Mouse (Mus musculus) neural tube, embryonic 11.5 days (tissue): Measurements from ENCODE around the gene Soga1. TPM values are rescaled to one million over a fixed set of nuclear protein-coding genes. Genes with fewer than 3 reads are reported as not detected.

ENCODE experiments used
- ATAC-seq: fragments of 200-750 bp; cut with Nextera tagmentation; 2 replicates; pipeline ENCODE4 v1.8.0; 2017; ENCODE audit warnings: moderate number of reproducible peaks, mild to moderate bottlenecking, moderate TSS enrichment, moderate library complexity; ENCODE audit not compliant: insufficient read depth, low FRiP score, low TSS enrichment
- DNase-seq: peaks from one replicate; pipeline ENCODE4 v3.0.0-alpha.2; 2015; ENCODE audit warnings: low spot score
- H3K27ac ChIP-seq: fragments of 300-500 bp; sonication (generic); 2 replicates; pipeline ENCODE4 v1.5.1; 2014; ENCODE audit warnings: low read depth, mild to moderate bottlenecking, low read length
- H3K27me3 ChIP-seq: fragments of 300-500 bp; sonication (generic); 2 replicates; pipeline ENCODE4 v1.6.1; 2014; ENCODE audit warnings: mild to moderate bottlenecking, low read length, mixed read lengths; ENCODE audit not compliant: control insufficient read depth, insufficient read depth
- H3K36me3 ChIP-seq: fragments of 300-500 bp; sonication (generic); 2 replicates; pipeline ENCODE4 v1.6.1; 2014; ENCODE audit warnings: mild to moderate bottlenecking, low read length, moderate library complexity, mixed read lengths; ENCODE audit not compliant: control insufficient read depth, insufficient read depth
- H3K4me1 ChIP-seq: fragments of 300-500 bp; sonication (generic); 2 replicates; pipeline ENCODE4 v1.6.1; 2014; ENCODE audit warnings: low read length, mixed read lengths; ENCODE audit not compliant: control insufficient read depth, insufficient read depth
- H3K4me2 ChIP-seq: fragments of 300-500 bp; sonication (generic); 2 replicates; pipeline ENCODE4 v1.6.1; 2014; ENCODE audit warnings: low read depth, mild to moderate bottlenecking, moderate library complexity
- H3K4me3 ChIP-seq: fragments of 300-500 bp; sonication (generic); 2 replicates; pipeline ENCODE4 v1.5.1; 2014; ENCODE audit warnings: low read depth, low read length
- H3K9ac ChIP-seq: fragments of 300-500 bp; sonication (generic); 2 replicates; pipeline ENCODE4 v1.6.1; 2014; ENCODE audit warnings: mild to moderate bottlenecking, low read length
- H3K9me3 ChIP-seq: fragments of 300-500 bp; sonication (generic); 2 replicates; pipeline ENCODE4 v1.6.1; 2016; ENCODE audit warnings: low read length; ENCODE audit not compliant: control insufficient read depth
- WGBS: fragments of 180-500 bp; shearing (Covaris S2); extraction: QIAGEN DNeasy Blood & Tissue Kit; methylation state at CpG from one replicate; pipeline ENCODE4 v1.1.7; 2014; 5-methylcytosine and 5-hydroxymethylcytosine counted together
- polyA plus RNA-seq: library from polyadenylated mRNA; unstranded; fragments of >200 nt; fragmentation: Nextera tagmentation; extraction: Ambion mirVana; gene quantifications from 2 replicates; pipeline ENCODE4 v1.2.1, GENCODE M21; 2014

Gene Soga1
- polyA plus RNA-seq, 1 experiment from 2014 or later = 7.6 TPM

DNA sequence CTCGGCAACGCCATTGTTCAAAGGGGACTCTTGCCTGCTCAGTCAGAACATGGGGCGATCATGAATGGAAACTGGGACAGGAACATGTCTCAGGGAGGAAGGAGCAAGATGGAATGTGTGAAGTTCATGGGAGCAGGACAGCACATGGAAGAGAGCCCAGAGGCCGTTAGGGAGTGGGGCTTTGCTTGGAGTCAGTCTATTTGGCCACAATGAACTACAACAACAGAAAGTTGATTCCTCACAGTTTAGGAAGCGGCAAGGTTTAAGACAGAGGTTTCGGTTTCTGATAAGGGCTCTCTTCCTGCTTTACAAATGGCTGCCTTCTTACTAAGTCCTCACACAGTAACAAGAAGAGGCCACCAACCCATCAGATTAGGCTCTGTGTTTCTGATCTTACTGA is 111.7 kb downstream of the Soga1 start:
- H3K4me2 ChIP-seq = no peak overlapping the region
- H3K4me1 ChIP-seq = no peaks in the 10 kb centered on the region
- no peaks in the 10 kb centered on the region for H3K36me3 ChIP-seq
- no peak overlapping the region for H3K9ac ChIP-seq
- H3K27me3 ChIP-seq = no peaks in the 10 kb centered on the region
- no peak for DNase-seq
- ATAC-seq = no peak
- H3K4me3 ChIP-seq = no peak overlapping the region
- WGBS = 88% methylated on average over 6 of the region's 6 CpGs
- no peaks in the 10 kb centered on the region for H3K9me3 ChIP-seq
- no peak overlapping the region for H3K27ac ChIP-seq

Other genes with a start within 250 kb of the Soga1 start
- 85.1 and 92.7 TPM in 2 replicates for gene Tgif2, start 239.2 kb downstream of the Soga1 start, polyA plus RNA-seq
- gene 4930518I15Rik, start 221.3 kb downstream of the Soga1 start, polyA plus RNA-seq = 4.9 and 5.6 TPM in 2 replicates
- gene Rab5if, start 216.1 kb downstream of the Soga1 start, polyA plus RNA-seq = 172 and 183 TPM in 2 replicates
- gene Sla2, start 192.1 kb downstream of the Soga1 start, polyA plus RNA-seq = 0.44 and 0.74 TPM in 2 replicates
- gene Ndrg3, start 87.2 kb downstream of the Soga1 start, polyA plus RNA-seq = 54.2 and 58.9 TPM in 2 replicates
- gene Dsn1, start 72.1 kb downstream of the Soga1 start, polyA plus RNA-seq = 41.6 and 48.7 TPM in 2 replicates
- not detected in 2 replicates for gene Tldc2, start 7.8 kb upstream of the Soga1 start, polyA plus RNA-seq
- gene Samhd1, start 56.0 kb upstream of the Soga1 start, polyA plus RNA-seq = 18.7 and 22.8 TPM in 2 replicates
- 29.3 and 31.0 TPM in 2 replicates for gene Rbl1, start 125.3 kb upstream of the Soga1 start, polyA plus RNA-seq
- gene Rpn2, start 199.8 kb upstream of the Soga1 start, polyA plus RNA-seq = 261 and 267 TPM in 2 replicates
- 0.73 and 0.95 TPM in 2 replicates for gene Mroh8, start 200.3 kb upstream of the Soga1 start, polyA plus RNA-seq